In the genomic region with DNA sequence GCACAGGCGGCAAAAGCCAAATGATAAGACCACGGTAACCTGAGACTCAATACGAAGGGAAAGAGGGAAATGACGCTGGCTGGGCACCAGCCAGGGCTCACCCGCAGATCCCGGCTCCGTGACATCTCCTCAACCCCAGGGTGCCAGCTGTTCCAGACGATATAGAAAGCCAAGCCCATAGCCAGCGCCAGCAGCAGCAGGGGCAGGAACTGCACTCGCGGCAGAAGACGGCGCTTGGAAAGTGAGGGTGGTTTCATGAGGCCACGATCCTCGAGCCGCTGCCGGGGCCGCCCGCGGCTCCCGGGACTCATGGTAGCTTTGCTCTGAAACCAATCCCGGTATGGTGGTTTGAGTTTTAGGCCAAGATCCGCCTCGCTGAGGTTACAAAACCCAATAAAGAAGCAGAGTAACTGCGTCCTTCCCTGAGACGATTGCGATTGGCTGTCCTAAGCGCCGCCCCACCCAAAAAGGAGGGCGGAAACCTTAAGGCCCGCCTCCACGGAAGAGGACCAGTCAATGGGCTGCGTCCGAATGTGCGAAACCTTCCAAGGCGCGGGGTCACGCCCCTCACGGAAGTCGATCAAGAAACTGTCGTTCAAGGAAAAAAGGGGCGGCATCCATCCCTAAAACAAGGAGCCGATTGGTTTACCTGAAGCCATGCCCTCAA, we compare ENCODE assay signal across 8 mouse cellular contexts. TPM values are rescaled to one million over a fixed set of nuclear protein-coding genes. Genes with fewer than 3 reads are reported as not detected.
A peak's percentile ranks its signal among the peaks of the same experiment; 100 is the strongest.
DNase-seq lines count a peak whose midpoint lies in the region; ATAC-seq lines count a peak whose summit lies in the region.

A gene (minus strand): TSS at position 417 of the 667 bp plus-strand sequence.

- peak within 1 kb of the TSS; percentile 86 for H3K4me2 ChIP-seq in hindbrain, embryonic 15.5 days

- DNase-seq in T-cell, adult 2 months (ENCODE audit: low spot score), result peak; percentile 99
- DNase-seq in cerebellum, postnatal 36 days, result peak; percentile 95 to 96
- peak; percentile 97 to 98 for DNase-seq in frontal cortex, postnatal 36 days (ENCODE audit: low spot score in 2 of 2)
- DNase-seq in left cerebral cortex, adult 11 months (ENCODE audit: low spot score), result peak; percentile 98
- DNase-seq in lung, postnatal 4 days, result peak; percentile 98 to 100
- DNase-seq in retina, postnatal 7 days (ENCODE audit: low read depth, low spot score), result peak; percentile 96
- DNase-seq in urinary bladder, adult 2 months (ENCODE audit: low spot score), result peak; percentile 83

- H3K27ac ChIP-seq in hindbrain, embryonic 15.5 days (replicated peaks), result peak within 1 kb of the TSS; percentile 86

- ATAC-seq in hindbrain, embryonic 15.5 days (ENCODE audit: low FRiP score, low read depth), result peak; percentile 96

- peak within 1 kb of the TSS; percentile 62 for H3K4me3 ChIP-seq in hindbrain, embryonic 15.5 days

- no peaks in the 10 kb centered on the region for H3K9me3 ChIP-seq in hindbrain, embryonic 15.5 days

- peaks cover 28% of the 10 kb centered on the region for H3K4me1 ChIP-seq in hindbrain, embryonic 15.5 days (replicated peaks)

- under 1% methylated on average over 43 of the region's 43 CpGs for WGBS in hindbrain, embryonic 15.5 days

- H3K27me3 ChIP-seq in hindbrain, embryonic 15.5 days, result no peaks in the 10 kb centered on the region

- H3K9ac ChIP-seq in hindbrain, embryonic 15.5 days, result peak within 1 kb of the TSS; percentile 68

- peaks cover 26% of the 10 kb centered on the region for H3K36me3 ChIP-seq in hindbrain, embryonic 15.5 days

RNA-seq across cellular contexts. Expression of the gene that starts here (rescaled TPM):
- polyA plus RNA-seq in hindbrain, embryonic 15.5 days (2015; fragmentation: Nextera tagmentation; extraction: Ambion mirVana), result 21.7 and 24.2 TPM in 2 replicates
- 11.1 and 13.1 TPM in 2 replicates for polyA plus RNA-seq in urinary bladder, adult 2 months (2012; rRNA removed)

Comparison
In these comparisons a context has a peak if more than half of its experiments do, and no peak if none do; other contexts are left out.
1. Peak in every context shown above with its lines: DNase-seq, ATAC-seq, H3K4me3 ChIP-seq and H3K27ac ChIP-seq.